Mouse (Mus musculus): Measurements from ENCODE around the gene 3830406C13Rik. TPM values are rescaled to one million over a fixed set of nuclear protein-coding genes. Genes with fewer than 3 reads are reported as not detected.

The 3830406C13Rik gene
- polyA plus RNA-seq, 1 experiment from 2014 or later = 44.0 TPM

DNA sequence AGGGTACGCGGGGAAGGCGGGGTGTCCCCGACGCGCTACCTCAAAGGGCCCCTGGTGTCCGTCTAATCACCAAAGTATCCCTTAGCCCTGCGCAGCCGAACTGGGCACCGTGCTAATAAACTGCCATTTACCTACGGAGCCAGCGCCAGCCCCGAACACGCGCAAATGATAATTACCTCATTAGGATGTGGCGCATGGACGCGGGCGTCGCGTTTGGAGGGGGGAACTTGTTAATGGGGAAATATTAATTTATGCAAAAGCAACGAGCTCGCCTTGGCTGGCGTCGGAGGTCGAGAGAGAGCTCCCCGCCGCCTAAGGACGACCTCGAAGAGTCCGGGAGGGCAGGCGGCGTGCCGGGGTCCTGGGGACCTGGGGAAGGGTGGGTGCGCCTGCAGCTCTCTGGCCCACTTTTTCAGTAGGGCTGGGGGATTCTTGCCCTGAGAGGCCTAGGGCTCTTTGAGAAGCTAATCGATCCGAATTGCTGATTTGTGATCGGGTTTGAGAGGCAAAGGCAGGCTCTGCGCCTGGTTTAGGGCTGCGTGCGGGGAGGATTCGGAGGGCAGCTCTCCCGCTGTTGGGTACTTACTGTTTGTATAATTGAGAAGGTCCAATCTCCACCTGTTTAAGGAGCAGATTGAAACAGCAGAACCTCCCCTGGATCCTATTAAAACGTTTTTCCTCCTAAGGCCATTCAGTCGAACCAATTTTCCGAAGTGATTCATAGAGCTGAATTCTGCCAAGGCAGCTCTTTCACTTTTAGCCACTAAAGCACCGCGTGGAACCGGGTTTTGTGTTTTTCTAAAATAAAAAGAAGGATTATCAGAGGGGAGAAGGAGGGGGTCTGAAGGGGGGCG, 62.3 kb downstream of the 3830406C13Rik start:
- H3K4me2 ChIP-seq (ENCODE audit: low read length) = peak overlapping the region; percentile 64
- peaks cover 11% of the 10 kb centered on the region; the same call in 1 of the 2 replicates for H3K4me1 ChIP-seq (ENCODE audit: control insufficient read depth, insufficient read depth, low read length)
- H3K9me3 ChIP-seq (replicated peaks; ENCODE audit: control insufficient read depth, low read length) = no peaks in the 10 kb centered on the region
- WGBS = under 1% methylated on average over 50 of the region's 50 CpGs
- H3K27ac ChIP-seq (ENCODE audit: low read depth, low read length) = peak overlapping the region; percentile 98
- peak overlapping the region; percentile 91 for H3K9ac ChIP-seq (ENCODE audit: low read length)
- peaks cover 8% of the 10 kb centered on the region; the same call in 1 of the 2 replicates for H3K36me3 ChIP-seq (ENCODE audit: control insufficient read depth, insufficient read depth, low read length)
- DNase-seq (ENCODE audit: low spot score) (peak; percentile 88), ATAC-seq (peak; percentile 64)
- H3K4me3 ChIP-seq (ENCODE audit: low read depth, low read length) = peak overlapping the region; percentile 56
- H3K27me3 ChIP-seq (replicated peaks; ENCODE audit: control insufficient read depth, insufficient read depth, low read length) = peaks cover 42% of the 10 kb centered on the region

GRCm38 (mm10) chr14:12346865-12347600, 63.1 kb downstream of the 3830406C13Rik start:
- ATAC-seq (peak; percentile 21), DNase-seq (ENCODE audit: low spot score) (peak; percentile 51)
- H3K9ac ChIP-seq (ENCODE audit: low read length) = peak overlapping the region; percentile 91
- H3K4me1 ChIP-seq (ENCODE audit: control insufficient read depth, insufficient read depth, low read length) = peaks cover 11% of the 10 kb centered on the region; the same call in 1 of the 2 replicates
- peaks cover 47% of the 10 kb centered on the region for H3K27me3 ChIP-seq (replicated peaks; ENCODE audit: control insufficient read depth, insufficient read depth, low read length)
- H3K4me2 ChIP-seq (ENCODE audit: low read length) = peak overlapping the region; percentile 64
- peak overlapping the region; percentile 56 for H3K4me3 ChIP-seq (ENCODE audit: low read depth, low read length)
- under 1% methylated on average over 26 of the region's 26 CpGs for WGBS
- no peaks in the 10 kb centered on the region for H3K9me3 ChIP-seq (replicated peaks; ENCODE audit: control insufficient read depth, low read length)
- H3K27ac ChIP-seq (ENCODE audit: low read depth, low read length) = peak overlapping the region; percentile 98
- H3K36me3 ChIP-seq (ENCODE audit: control insufficient read depth, insufficient read depth, low read length) = peaks cover 6% of the 10 kb centered on the region; the same call in 1 of the 2 replicates

DNA sequence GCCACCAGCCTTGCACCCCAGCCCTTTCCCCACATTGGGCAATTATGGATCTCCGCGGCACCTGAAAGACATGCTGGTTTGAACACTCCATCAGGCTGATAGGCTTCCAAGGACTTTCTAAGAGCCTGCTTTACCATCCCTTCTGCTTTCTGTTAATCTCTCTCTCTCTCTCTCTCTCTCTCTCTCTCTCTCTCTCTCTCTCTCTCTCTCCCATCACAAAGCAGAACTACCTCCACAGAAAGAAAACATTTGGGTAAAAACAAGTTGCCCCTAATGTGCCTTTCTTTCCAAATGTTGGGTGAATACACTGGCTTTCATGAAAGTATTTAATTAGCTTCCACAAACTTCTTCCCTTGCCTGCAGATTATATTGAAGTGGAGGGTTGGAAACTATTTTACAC, 64.1 kb downstream of the 3830406C13Rik start, which contains the start of gene Fezf2:
TSS of gene Fezf2 (minus strand) at position 101 of the 400 bp plus-strand sequence.
- ATAC-seq (no peak), DNase-seq (ENCODE audit: low spot score) (peak; percentile 45)
- Histone ChIP-seq H3K36me3 (ENCODE audit: control insufficient read depth, insufficient read depth, low read length) (no peaks in the 10 kb centered on the region), H3K9ac (ENCODE audit: low read length) (peak within 1 kb of the TSS; percentile 91), H3K4me3 (ENCODE audit: low read depth, low read length) (peak within 1 kb of the TSS; percentile 56), H3K4me2 (ENCODE audit: low read length) (peak within 1 kb of the TSS; percentile 64), H3K9me3 (replicated peaks; ENCODE audit: control insufficient read depth, low read length) (no peaks in the 10 kb centered on the region), H3K27me3 (replicated peaks; ENCODE audit: control insufficient read depth, insufficient read depth, low read length) (peaks cover 49% of the 10 kb centered on the region), H3K27ac (ENCODE audit: low read depth, low read length) (peak within 1 kb of the TSS; percentile 98), H3K4me1 (ENCODE audit: control insufficient read depth, insufficient read depth, low read length) (peaks cover 11% of the 10 kb centered on the region; the same call in 1 of the 2 replicates)
- WGBS = 6% methylated on average over 2 of the region's 2 CpGs

GRCm38 (mm10) chr14:12349334-12350090, 65.5 kb downstream of the 3830406C13Rik start:
- Histone ChIP-seq H3K27ac (ENCODE audit: low read depth, low read length) (no peak overlapping the region), H3K4me2 (ENCODE audit: low read length) (no peak overlapping the region), H3K27me3 (replicated peaks; ENCODE audit: control insufficient read depth, insufficient read depth, low read length) (peaks cover 59% of the 10 kb centered on the region), H3K4me3 (ENCODE audit: low read depth, low read length) (no peak overlapping the region), H3K9ac (ENCODE audit: low read length) (no peak overlapping the region; the same call in 1 of the 2 replicates), H3K4me1 (ENCODE audit: control insufficient read depth, insufficient read depth, low read length) (peaks cover 11% of the 10 kb centered on the region; the same call in 1 of the 2 replicates), H3K36me3 (ENCODE audit: control insufficient read depth, insufficient read depth, low read length) (no peaks in the 10 kb centered on the region), H3K9me3 (replicated peaks; ENCODE audit: control insufficient read depth, low read length) (no peaks in the 10 kb centered on the region)
- no peak for ATAC-seq
- WGBS = 26% methylated on average over 15 of the region's 15 CpGs
- peak; percentile 14 for DNase-seq (ENCODE audit: low spot score)

DNA sequence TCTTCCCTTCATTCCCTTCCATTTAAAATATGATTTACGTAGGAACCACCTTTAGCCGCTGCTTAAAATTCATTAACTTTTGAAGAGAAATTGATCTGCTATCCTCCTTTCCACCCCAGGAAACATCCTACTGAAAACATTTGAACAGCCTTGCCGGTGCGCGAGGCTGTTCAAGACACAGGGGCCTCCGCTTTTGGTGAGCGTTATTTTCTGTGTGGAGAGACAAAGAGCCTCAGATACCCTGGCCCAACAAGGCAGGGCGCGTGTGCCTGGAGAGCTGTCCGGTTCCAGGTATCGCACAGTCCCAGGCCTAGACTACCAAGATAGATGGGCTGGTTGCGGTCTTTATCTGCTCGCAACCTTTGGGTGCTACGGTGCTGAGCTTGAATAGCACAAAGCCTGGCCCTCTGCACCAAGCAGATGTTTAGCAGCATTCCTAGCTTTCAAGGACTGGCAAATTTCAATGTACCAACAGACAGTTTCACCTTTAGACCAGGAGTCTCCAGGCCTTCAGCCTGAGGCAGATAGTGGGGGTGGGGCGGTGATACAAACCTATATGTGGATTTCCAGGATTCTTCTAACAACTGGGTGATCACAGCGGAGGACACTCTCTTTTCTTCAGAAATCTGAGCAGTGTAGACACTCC, 66.4 kb downstream of the 3830406C13Rik start:
- H3K4me2 ChIP-seq (ENCODE audit: low read length) = no peak overlapping the region
- WGBS = 19% methylated on average over 16 of the region's 16 CpGs
- no peak for DNase-seq (ENCODE audit: low spot score)
- H3K9me3 ChIP-seq (replicated peaks; ENCODE audit: control insufficient read depth, low read length) = no peaks in the 10 kb centered on the region
- H3K9ac ChIP-seq (ENCODE audit: low read length) = peak overlapping the region; percentile 25; the same call in 1 of the 2 replicates
- H3K4me1 ChIP-seq (ENCODE audit: control insufficient read depth, insufficient read depth, low read length) = peaks cover 11% of the 10 kb centered on the region; the same call in 1 of the 2 replicates
- no peak overlapping the region for H3K27ac ChIP-seq (ENCODE audit: low read depth, low read length)
- H3K36me3 ChIP-seq (ENCODE audit: control insufficient read depth, insufficient read depth, low read length) = no peaks in the 10 kb centered on the region
- H3K27me3 ChIP-seq (replicated peaks; ENCODE audit: control insufficient read depth, insufficient read depth, low read length) = peaks cover 51% of the 10 kb centered on the region
- no peak overlapping the region for H3K4me3 ChIP-seq (ENCODE audit: low read depth, low read length)
- no peak for ATAC-seq

Other genes with a start within 250 kb of the 3830406C13Rik start
- gene Gm49355, start 197 bp upstream of the 3830406C13Rik start, polyA plus RNA-seq (2014; fragmentation: Nextera tagmentation; extraction: Ambion mirVana) = 0.15 and 0.18 TPM in 2 replicates
- 69.6 and 81.3 TPM in 2 replicates for gene Fezf2, start 64.0 kb downstream of the 3830406C13Rik start, polyA plus RNA-seq (2014; fragmentation: Nextera tagmentation; extraction: Ambion mirVana)

Measured in forebrain, embryonic 14.5 days (tissue).